Mouse (Mus musculus) kidney, postnatal 14 days (tissue): ENCODE data around the gene Bcl11a.
"Not testable (repeated sequence)": the region's sequence is repeated elsewhere in the genome, so short reads cannot be mapped to it uniquely, and the experiment has no call there.

ENCODE experiments used
- DNase-seq: peaks from one replicate; pipeline ENCODE4 v3.0.0; 2022; ENCODE audit warnings: mixed read lengths

Gene Bcl11a

GRCm38 (mm10) chr11:24101625-24102024 lies 23.8 kb downstream of the Bcl11a start:
- DNase-seq, result no peak

- no peak for DNase-seq
Measured at GRCm38 (mm10) chr11:24102372-24102771, 24.5 kb downstream of the Bcl11a start.

DNA sequence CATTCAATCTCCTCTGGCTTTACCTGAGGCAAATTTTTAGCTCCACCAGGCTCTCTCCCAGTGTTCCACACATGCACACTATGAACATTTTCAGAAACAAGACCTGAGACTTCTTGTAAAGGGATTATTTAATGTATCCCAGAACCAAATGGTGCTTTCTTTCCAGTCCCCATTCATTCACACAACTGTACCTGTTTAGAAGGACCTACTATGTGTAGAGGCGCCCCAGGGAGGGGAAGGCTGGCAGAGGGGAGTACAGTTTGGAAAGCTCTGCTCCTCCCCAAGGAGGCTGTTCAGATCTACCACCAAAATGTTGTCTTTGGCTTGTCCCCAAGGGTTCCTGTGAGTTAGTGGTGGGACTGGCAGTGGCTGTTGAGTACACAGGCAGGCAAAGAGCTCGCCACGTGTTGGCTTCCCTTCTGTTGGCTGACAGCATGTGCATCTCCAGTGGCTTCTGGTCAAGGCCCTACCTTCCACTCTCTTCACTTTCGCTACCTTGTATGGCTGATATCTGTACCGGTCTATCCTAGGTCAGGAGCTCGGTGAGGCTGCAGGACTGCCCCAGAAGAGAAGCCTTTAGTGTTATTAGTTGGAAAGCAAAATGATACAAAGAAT lies 25.4 kb downstream of the Bcl11a start:
- no peak for DNase-seq

GRCm38 (mm10) chr11:24107414-24107813 lies 29.6 kb downstream of the Bcl11a start:
- DNase-seq, result no peak

- DNase-seq, result no peak
Measured at GRCm38 (mm10) chr11:24108974-24109373, 31.1 kb downstream of the Bcl11a start.

- DNase-seq, result no peak
Measured at GRCm38 (mm10) chr11:24109388-24109787, 31.5 kb downstream of the Bcl11a start.

GRCm38 (mm10) chr11:24110113-24110512 lies 32.3 kb downstream of the Bcl11a start:
- DNase-seq, result no peak

- DNase-seq, result no peak
Measured at GRCm38 (mm10) chr11:24111720-24112119, 33.9 kb downstream of the Bcl11a start.

GRCm38 (mm10) chr11:24115017-24115752 lies 37.3 kb downstream of the Bcl11a start:
- no peak for DNase-seq

GRCm38 (mm10) chr11:24116041-24116440 lies 38.2 kb downstream of the Bcl11a start:
- DNase-seq, result no peak

GRCm38 (mm10) chr11:24116582-24117318 lies 38.9 kb downstream of the Bcl11a start:
- DNase-seq, result no peak

DNA sequence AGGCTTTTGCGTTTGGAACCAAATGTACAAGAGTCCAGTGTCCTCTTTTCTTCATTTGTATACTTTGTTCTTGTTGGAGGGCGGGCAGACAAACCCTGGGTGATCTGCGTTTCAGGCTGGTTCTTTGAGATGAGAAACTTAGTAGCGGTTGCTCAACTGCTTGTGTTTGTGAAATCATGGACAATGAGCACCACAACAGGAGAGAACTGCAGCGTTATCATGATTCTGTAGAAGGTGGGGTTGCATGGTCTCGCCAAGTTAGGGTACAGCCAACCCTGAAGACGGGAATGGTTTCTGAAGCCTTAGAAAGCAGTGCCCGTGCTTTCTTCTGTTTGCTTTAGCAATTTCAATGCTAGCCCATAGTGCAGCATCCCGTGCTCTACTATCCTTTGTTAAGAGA lies 43.3 kb downstream of the Bcl11a start:
- no peak for DNase-seq

- DNase-seq, result no peak
Measured at GRCm38 (mm10) chr11:24122899-24123298, 45.0 kb downstream of the Bcl11a start.

- no peak for DNase-seq
Measured at GRCm38 (mm10) chr11:24123991-24124390, 46.1 kb downstream of the Bcl11a start.

DNA sequence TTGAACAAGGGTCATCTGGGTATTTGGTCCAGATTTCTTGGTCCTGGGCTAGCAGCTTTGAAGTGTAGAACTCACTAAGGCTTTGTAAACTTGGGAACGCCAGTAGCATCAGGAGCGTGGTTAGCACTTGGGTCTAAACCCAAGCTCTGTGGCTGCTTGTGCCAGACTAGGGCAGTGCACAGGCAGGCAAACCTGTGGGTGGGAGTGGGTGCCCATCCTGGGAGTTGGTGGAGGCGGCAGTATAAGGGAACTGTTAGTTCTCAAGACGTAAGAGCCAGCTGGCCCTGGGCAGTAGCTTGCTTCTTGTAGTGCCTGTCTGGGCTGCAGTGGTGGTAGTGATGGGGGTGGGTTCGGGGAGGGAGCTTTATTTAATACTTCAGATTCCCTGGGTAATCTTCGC lies 47.2 kb downstream of the Bcl11a start:
- DNase-seq, result no peak

DNA sequence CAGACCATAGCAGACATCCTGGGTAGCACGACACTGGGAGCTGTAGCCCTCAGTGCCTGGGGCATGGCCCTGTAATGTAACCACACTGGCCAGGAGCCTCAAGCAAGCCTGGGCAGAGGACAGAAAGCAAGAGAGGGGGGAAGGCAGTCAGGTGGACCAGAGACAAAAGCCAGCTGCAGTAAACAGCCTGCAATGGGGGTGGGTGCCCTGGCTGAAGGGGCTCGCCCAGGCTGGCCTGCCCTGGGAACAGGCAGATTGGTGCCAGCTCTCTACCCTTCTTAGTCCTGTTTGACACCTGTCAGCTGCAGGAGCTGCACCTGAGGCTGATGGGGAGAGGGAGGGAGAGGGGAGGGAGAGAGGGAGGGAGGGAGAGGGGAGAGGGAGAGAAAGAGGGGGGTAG lies 50.1 kb downstream of the Bcl11a start:
- no peak for DNase-seq

DNA sequence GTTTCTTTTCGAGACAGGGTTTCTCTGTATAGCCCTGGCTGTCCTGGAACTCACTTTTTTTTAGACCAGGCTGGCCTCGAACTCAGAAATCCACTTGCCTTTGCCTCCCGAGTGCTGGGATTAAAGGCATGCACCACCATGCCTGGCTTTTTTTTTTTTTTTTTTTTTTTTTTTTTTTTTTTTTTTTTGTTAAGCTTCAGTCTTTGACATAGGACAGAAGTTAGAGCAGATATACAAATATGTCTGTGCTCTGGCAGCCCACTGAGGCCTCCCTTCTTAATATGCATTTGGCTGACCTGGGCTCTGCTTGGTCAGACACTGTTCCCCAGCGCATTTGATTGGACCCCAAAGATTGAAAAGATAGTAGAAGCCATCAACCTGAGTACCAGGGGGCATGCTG lies 51.0 kb downstream of the Bcl11a start:
- not testable (repeated sequence) for DNase-seq

DNA sequence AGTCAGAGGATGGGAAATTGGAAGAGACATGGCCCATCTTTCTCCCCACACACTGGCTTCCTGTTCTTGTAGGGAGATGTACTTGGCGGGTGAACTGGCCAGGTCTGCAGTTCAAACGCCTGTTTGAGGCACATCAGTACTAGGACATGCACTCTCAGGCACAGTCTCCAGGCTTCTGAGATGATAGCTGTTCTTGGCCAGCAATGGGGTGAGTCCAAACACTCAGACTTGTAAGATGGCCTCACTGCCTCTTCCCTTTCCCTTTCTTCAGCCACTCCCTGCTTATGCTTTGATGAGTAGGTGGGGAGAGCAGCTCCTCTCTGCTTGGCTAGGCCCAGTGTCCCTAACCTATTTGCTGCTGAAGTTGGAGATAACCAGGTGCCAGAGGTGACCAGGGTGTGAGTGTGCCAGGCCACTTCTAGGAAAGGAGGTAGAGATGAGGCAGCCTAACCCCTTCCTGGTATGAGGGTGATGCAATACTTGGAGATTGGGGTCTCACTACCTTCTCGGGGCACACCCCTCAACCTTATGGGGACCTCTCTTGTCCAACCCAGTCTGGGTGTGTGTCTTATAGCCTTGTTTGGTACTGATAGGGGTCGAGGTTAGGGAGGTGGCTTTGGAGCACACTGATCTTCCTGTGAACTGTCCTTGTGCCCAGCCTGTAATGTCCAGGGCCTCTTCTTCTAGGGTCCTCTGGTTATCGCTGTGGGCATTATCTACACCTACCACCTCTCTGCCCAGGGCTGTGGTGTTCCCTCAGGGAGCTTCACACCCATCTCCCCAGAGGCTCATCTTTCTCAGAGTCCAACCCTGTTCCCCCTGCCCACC lies 51.7 kb downstream of the Bcl11a start:
- DNase-seq, result no peak

DNA sequence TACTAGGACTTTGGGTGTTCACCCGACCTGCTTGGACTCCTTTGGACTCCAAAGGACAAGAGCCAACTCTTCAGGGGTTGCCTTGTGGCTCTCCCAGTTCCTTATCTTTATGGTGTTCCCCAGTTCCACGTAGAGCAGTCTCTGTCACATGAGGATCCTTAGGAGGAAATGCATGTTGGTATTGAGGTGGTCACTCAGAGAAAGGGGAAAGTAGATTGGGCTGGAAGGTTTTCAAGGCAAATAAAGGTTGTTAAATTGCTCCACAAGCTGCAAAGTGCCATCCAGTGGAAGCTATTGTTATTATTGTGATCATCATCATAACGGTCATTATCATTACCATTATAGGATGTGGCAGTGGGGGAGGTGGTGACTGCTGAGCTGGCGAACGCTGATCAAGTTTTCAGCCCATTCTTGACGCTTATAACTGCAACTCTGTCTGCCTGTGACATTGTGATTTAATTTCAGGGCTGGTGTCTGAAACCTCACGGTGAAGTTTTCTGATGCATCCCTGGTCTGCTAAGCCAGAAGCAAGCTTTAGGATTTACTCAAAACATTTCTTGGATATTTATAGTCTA lies 52.4 kb downstream of the Bcl11a start:
- DNase-seq, result no peak

- no peak for DNase-seq
Measured at GRCm38 (mm10) chr11:24131818-24132217, 54.0 kb downstream of the Bcl11a start.

DNA sequence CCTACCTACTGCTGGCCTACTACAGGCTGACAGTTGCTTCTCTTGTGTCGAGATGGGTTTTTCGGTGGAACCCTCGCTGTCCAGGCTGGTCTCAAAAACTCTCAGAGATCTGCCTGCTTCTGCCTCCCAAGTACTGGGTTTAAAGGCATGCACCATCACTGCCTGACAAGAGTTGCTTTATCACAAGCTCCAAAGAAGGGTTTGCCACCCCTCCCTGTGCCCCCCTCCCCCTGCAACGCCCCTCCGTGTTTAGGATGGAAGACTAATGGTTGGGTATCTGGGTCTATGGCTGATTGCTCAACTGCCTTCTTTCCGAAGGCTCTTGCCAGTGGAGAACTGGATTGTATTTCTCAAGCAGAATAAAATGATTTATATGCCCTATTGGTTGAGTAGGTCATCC lies 54.5 kb downstream of the Bcl11a start:
- no peak for DNase-seq

DNA sequence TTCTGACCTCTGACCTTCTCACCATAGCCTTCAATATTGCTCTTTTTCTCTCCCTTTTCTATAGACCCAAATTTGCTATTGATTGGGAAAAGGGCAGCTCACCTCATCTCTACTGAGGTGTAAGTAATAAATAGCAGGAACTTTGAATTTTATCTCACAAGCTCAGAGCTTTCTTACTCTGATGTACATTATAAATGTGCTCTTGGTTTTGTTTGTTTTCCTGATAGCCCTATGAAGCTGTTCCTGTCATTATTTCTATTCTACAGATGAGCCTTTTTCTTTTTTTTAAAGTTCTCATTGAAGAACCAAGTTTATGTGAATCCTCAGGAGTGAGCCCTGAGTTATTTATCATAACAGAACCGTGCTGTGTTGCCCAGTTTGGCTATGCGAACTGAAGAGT lies 55.0 kb downstream of the Bcl11a start:
- no peak for DNase-seq

DNA sequence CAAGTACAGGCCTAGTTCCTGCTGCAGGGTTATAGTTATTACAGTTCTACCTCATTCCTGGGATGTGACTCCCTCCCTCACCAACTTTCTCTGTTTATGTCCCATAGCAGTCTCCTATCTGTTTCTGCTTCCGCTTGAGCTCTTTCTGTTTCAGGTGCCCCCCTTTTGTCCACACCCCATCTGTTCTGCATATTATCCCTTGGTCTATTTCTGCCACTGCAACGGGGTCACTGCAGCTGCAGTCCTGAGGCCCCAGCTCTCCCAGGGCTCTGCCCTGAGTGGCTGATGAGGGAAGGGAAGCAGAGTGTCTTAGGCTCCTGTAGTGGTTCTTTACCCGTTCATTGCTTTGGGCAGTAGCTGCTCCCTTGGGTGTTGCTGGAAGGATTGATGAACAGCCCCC lies 55.6 kb downstream of the Bcl11a start:
- no peak for DNase-seq
